Mouse (Mus musculus) heart, postnatal 14 days (tissue): Measurements from ENCODE around the gene Cd160. TPM values are rescaled to one million over a fixed set of nuclear protein-coding genes. Genes with fewer than 3 reads are reported as not detected.
A peak's percentile ranks its signal among the peaks of the same experiment; 100 is the strongest.

Experiments used
- DNase-seq, 2 experiments: peaks; one replicate each; pipeline ENCODE4 v3.0.0; 2021 to 2022
- intact Hi-C: fragments of 180-260 bp; cut with DNase I; formaldehyde crosslinking; loops from one replicate; pipeline ENCODE4 v1.15.1; 2025
- total RNA-seq, 2 experiments: library from RNA; stranded (reverse); gene quantifications; 2 replicates each; pipeline ENCODE4 v1.2.3; 2021

Gene Cd160
- total RNA-seq, 2 experiments from 2014 or later = not detected

DNA sequence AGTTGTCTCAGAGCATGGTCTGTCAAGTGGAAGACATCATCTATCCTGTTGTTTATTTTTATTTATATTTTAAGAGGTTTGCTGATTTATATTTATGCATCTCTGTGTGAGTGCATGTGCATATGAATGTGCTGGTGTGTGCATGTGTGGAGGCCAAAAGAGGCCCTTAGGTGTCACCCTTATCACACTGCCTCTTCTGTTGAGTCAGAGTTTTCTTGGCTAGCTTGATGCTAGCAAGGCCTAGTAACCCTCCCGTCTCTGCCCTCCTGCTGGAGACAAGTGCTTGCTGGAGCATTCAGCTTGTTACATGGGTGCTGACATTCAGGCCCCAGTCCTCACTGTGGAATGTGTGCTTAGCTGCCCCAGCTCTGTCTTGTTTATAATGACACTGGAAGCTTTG, 56.2 kb downstream of the Cd160 start:
- DNase-seq = peak in 1 of 2 experiments; percentile 7
- intact Hi-C loops = no loop called here

DNA sequence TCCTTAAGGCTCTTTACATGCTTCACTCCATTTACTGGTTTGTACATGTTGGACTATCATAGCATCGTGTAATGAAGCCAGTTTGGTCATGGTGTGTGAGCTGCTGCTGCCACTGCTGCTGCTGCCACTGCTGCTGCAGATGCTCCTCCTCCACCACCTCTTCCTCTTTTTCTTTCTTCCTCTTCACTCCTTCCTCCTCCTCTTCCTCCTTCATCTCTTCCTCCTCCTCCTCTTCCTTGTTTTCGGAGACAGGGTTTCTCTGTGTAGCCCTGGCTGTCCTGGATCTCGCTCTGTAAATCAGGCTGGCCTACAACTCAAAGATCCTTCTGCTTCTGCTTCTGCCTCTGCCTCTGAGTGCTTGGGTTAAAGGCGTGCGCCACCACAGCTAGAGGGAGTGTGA, 59.2 kb downstream of the Cd160 start:
- DNase-seq = no peak
- intact Hi-C loops = no loop called here

DNA sequence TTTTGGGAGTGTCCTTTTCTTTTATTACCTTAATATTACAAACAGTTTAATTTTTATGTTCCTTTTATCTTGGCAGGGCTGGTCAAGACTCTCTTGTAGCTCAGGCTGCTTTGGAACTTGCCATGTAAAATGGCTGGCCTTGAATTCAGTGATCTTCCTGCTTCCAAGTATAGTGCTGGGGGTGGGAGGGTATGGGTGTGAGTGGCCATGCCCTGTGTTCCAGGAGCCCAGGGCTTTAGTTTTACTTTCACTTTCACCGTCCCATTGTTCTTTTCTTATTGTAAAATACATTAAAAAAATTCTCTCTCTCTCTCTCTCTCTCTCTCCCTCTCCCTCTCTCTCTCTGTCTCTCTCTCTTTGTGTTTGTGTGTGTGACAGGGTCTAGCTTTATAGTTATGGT, 64.6 kb downstream of the Cd160 start:
- DNase-seq = no peak
- intact Hi-C loops = no loop called here

DNA sequence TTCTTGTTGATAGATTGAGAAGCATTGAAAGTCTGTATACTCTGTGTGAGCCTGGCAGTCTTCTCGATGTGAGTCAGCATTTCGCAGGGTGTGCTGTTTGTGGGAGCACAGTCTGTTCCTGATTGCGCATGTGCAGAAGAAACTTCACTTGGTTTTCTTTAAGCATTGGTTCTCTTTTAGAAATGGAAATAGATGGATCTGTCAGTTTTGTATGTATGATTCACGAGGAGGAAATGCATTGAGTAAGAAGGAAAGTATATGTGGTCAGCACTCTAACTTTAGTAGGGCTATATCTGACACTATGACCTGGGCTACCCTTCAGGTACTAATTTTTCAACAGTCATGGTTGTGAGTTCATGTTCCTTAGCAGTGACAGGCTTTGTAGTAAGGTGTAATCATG, 69.5 kb downstream of the Cd160 start:
- intact Hi-C loops = no loop called here
- DNase-seq = no peak

DNA sequence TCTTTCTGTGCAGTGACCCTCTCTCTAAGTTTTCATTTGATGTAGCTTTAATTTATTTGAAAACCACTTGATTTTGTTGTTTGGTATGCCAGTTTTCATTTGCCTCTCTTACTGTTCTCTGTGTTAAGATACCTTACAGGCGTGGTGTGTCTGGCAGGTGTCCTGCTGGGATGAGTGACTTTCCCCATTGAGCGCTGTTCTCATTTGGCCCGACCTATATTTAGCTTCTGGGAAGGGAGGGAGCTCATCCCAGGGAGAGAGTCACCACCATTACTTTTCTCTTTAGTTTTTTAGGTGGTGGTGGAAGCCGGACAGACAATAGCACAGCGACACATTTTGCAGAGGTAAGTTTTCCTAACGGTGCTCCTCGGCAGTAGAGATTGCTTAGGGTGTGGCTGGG, 71.5 kb downstream of the Cd160 start:
- intact Hi-C loops = no loop called here

DNA sequence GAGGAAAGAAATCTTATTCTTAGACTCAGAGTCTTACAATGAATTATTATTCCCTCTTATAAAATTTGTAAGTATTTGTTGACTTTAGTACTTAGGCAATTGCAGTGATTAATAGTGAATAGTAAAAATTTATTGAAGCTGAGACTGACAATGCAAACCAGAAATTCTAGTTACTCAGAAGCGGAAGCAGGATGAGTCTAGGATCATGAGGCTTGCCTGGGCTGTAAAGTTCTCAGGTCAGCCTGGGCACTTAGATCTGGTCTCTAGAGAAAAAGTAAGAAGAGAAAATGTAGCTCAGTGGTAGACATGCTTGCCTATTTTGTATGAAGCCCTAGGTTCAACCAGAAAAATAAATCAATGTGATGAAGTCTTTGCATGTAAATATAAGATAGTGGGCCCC, 73.2 kb downstream of the Cd160 start:
- intact Hi-C loops = no loop called here
- DNase-seq = no peak

More for the DNA sequence above, 71.5 kb downstream of the Cd160 start:
- DNase-seq = peak; percentile 25 to 41

Other genes with a start within 250 kb of the Cd160 start
- 10 to 100 TPM; 21.8 to 25.3 TPM for gene Polr3gl, start 235.2 kb downstream of the Cd160 start, total RNA-seq
- 1 to 10 TPM; 1.3 to 1.8 TPM for gene Ankrd34a, start 232.7 kb downstream of the Cd160 start, total RNA-seq
- 10 to 100 TPM; 28.3 to 28.6 TPM for gene Lix1l, start 228.2 kb downstream of the Cd160 start, total RNA-seq
- 10 to 100 TPM; 37.9 to 40.5 TPM for gene Rbm8a, start 199.4 kb downstream of the Cd160 start, total RNA-seq
- 10 to 100 TPM; 30.5 to 30.7 TPM for gene Pex11b, start 194.0 kb downstream of the Cd160 start, total RNA-seq
- gene Gm42957, start 193.9 kb downstream of the Cd160 start, total RNA-seq = under 1 TPM in 1 of 2 experiments, not detected in 1; 0.17 TPM
- 1 to 10 TPM in 1 of 2 experiments, under 1 TPM in 1; 0.85 to 1.2 TPM for gene Itga10, start 183.8 kb downstream of the Cd160 start, total RNA-seq
- gene Ankrd35, start 159.2 kb downstream of the Cd160 start, total RNA-seq = under 1 TPM; 0.84 to 0.93 TPM
- 10 to 100 TPM; 18.1 to 22.1 TPM for gene Pias3, start 133.0 kb downstream of the Cd160 start, total RNA-seq
- 1 to 10 TPM; 2.1 to 2.2 TPM for gene Nudt17, start 120.8 kb downstream of the Cd160 start, total RNA-seq
- 10 to 100 TPM; 21.8 to 24.3 TPM for gene Polr3c, start 101.7 kb downstream of the Cd160 start, total RNA-seq
- gene Rnf115, start 101.7 kb downstream of the Cd160 start, total RNA-seq = 10 to 100 TPM; 20.7 to 23.2 TPM
- gene Pdzk1, start 67 bp downstream of the Cd160 start, total RNA-seq = under 1 TPM in 1 of 2 experiments, not detected in 1; 0.12 TPM
- gene Gja5, start 75.3 kb upstream of the Cd160 start, total RNA-seq = 10 to 100 TPM; 12.2 to 18.4 TPM
- gene Gpr89, start 76.0 kb upstream of the Cd160 start, total RNA-seq = 10 to 100 TPM; 19.0 to 21.0 TPM
- gene Gja8, start 96.7 kb upstream of the Cd160 start, total RNA-seq = not detected